Mouse (Mus musculus) adrenal gland, adult (tissue): Measurements from ENCODE around the gene Tango2.
A peak's percentile ranks its signal among the peaks of the same experiment; 100 is the strongest.

Experiments
- DNase-seq, 2 experiments: peaks; one replicate each; pipeline ENCODE4 v3.0.0; 2022 to 2023; ENCODE audit warnings: low spot score in 1 of 2; ENCODE audit not compliant: inconsistent age in 2 of 2

Tango2 gene

GRCm38 (mm10) chr16:18347931-18348600, at the start of gene Tango2, which contains the start of gene Arvcf:
Gene Tango2 (minus strand): TSS chr16:18348103.
Gene Arvcf (plus strand): TSS chr16:18348182.
- peak; percentile 94 to 97 for DNase-seq

DNA sequence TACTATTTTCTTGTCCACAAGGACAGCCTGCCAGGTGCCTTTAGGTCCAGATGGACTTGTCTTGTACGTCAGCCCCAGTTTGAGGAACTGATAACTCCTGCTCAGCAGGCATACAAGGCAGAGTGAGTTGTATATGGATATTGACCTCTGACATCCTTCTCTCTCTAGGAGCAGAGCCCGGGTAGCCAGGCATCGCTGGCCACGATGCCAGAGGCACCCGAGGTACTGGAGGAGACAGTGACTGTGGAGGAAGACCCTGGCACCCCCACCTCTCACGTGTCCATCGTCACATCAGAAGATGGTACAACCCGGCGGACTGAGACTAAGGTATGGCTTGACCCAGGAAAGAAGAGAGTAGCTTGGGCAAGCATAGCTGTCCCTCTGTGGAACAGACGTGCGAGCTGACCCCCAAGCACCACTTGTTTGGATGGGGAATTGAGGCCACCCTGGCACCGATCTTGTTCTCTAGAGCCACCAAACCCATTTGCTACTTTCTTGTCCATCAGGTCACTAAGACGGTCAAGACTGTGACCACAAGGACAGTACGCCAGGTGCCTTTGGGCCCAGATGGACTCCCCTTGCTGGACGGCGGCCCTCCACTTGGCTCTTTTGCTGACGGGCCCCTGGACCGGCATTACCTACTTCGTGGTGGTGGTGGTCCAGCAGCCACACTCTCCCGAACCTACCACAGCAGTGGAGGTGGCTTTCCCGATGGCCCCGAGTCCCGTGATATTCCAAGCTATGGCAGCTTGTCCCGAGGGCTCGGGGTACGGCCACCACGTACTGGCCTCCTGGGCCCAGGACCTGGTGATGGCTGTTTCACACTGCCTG, 49.1 kb upstream of the Tango2 start:
- DNase-seq: no peak

- DNase-seq: peak; percentile 87 to 88
These were observed 48.3 kb upstream of the Tango2 start for GRCm38 (mm10) chr16:18396201-18396600.

GRCm38 (mm10) chr16:18395620-18396036, 47.7 kb upstream of the Tango2 start:
- DNase-seq: peak; percentile 90 to 95

DNA sequence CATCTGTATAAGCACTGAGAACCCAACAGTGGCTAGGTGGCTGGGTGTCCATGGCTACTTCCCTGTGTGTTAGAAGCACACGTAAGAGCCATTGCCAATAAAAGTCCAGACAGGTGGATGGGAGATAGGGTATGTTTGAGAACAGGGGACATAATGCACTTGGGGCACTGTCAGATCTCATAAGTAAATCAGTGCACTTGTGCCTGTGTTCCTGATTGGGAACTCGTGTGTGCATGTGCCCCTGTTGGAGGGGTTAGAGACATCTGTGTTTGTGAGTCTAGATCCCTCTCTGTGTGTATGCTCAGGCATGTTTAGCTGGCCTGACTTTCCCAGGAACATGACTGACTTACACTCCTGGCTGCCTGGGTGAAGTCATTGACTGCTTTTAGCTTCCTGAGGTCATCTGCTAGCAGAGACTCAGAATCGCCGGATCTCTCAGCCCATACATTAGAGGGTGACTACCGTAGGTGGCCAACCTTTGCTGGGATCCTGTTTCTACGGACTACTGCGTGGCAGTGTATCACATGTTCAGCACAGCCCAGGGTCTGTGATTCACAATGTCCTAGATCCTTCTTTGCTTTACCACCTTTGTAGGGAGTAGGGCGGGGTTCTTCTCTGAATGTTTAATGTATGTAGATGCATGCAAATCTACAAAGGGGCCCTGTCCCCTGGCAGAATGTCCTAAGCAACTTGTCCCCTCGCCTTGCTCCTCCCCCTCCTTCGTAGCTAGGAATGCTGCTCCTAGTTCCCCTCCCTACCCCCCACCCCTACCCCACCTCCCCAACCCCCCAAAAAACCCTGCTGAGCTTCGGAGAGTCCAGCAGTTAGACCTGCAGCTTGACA, 47.1 kb upstream of the Tango2 start:
- peak in 1 of 2 experiments; percentile 74 for DNase-seq

DNA sequence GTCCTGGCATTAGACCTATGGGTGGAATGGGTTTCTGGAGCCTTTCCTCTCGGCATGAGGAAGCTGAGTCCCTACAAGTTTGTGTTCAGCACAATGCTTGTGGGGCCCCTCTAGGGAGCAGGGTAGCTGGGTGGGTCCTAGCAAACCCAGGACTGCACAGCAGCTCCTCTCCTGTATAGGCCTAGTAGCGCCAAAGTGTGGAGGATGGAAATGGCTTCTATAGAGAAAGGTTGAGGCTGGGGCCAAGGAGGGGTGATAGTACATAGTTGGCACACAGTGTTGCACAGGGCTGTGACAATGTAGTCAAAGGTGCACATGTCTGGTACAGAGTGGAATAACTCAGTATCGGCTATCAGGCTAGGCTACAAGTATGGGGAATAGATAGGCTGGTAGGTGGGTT, 46.2 kb upstream of the Tango2 start:
- no peak for DNase-seq

DNA sequence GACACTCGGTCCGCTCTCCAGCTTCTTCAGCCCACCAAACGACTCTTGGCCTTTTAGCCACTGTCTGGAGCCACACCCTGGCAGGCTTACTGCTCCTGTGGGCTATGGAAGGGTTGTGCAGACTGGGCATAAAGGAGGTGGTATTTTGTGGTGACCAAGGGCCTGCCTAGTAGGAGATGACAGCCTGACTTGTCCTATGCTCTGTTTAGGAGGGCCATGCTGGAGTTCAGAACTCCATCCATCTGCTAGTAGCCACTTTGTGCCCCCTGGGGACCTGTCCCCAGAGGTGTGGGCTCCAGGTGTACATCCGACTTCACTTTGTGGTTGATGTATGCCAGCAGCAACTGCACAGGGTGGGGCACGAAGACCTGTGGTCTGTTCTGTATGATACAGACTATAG, 45.7 kb upstream of the Tango2 start:
- peak in 1 of 2 experiments; percentile 27 for DNase-seq

DNA sequence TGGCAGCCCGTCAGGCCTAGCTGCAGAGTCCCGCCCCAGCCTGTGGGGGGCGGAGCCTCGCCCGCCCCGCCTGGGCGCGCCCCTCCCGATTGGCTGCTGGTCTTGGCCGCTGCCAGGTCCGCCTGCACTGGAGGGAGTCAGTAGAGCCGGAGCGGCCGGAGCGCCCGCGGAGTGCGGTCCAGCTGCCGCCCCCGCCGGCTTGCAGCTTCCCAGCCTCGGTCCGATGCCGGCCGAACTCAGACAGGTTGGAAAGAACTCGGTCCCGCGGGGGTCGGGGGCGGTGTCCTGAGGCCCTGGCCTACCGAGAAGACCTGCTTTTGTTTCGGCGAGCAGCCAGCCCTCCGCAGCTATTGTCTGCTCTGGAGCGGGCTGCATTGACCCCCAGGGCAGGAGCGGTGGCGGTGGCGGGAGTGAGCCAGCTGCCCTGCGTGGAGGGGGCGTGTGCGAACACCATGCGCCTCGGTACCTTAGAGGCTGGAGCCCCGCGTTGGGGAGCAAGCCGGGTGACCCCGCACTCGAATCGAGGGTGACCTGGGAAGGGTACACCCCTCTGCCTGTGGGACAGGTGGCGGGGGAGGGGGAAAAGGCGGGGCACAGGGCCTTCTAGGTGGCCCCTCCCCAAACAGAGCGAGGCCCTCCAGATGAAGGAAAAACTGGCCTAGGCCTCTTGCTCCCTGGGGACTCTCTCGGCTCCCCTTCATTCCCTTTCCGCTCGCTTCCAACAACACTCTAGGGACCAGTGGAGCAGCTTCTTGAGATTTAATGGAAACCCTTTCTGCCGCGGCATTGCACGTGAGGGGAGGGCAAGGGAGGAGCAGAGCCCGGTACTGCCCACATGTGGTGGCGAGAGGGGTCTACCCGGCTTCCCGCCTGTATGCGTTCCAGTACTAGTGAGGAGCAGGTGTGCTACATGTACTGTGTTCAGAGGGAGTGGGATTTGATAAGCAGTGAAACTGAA, 44.8 kb upstream of the Tango2 start:
- DNase-seq: peak; percentile 95 to 97

GRCm38 (mm10) chr16:18391728-18392127, 43.8 kb upstream of the Tango2 start:
- DNase-seq: no peak

DNA sequence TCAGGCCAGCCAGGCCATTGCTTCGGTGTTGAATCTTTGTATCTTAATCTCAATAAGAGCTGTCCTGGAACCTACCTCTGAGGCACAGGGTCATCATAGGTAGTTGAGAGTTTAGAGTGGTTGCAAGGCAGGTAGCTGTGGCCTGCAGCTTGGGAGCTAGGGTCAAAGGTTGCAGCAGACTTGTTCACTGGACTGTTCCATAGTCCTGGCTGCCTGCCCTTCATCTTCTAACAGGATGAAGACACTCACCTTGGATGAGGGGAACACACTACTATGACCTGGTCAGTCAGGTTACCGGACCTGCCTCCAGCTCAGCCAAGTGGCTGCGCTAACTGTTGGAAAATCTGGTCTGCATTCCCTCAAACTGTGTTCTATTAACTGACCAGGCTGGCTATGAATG, 43.2 kb upstream of the Tango2 start:
- DNase-seq: no peak

DNA sequence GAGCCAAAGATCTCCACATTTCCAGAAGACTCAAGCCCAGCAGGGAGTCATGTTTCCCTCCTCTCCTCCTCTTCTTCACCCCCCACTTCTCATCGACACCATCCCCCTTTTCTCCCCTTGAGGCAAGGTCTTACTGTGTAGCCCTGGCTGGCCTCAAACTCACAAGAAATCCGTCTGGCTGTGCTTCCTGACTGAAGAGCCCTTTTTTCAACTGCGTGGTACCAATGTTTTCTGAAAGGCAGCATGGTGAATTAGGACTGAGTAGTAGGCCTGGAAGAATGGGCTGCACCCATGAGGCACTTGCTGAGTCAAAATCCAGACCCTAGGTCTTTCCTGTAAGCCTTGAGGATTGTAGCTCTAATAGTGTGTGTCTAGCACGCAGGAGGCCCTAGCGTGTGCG, 42.5 kb upstream of the Tango2 start:
- no peak for DNase-seq

DNA sequence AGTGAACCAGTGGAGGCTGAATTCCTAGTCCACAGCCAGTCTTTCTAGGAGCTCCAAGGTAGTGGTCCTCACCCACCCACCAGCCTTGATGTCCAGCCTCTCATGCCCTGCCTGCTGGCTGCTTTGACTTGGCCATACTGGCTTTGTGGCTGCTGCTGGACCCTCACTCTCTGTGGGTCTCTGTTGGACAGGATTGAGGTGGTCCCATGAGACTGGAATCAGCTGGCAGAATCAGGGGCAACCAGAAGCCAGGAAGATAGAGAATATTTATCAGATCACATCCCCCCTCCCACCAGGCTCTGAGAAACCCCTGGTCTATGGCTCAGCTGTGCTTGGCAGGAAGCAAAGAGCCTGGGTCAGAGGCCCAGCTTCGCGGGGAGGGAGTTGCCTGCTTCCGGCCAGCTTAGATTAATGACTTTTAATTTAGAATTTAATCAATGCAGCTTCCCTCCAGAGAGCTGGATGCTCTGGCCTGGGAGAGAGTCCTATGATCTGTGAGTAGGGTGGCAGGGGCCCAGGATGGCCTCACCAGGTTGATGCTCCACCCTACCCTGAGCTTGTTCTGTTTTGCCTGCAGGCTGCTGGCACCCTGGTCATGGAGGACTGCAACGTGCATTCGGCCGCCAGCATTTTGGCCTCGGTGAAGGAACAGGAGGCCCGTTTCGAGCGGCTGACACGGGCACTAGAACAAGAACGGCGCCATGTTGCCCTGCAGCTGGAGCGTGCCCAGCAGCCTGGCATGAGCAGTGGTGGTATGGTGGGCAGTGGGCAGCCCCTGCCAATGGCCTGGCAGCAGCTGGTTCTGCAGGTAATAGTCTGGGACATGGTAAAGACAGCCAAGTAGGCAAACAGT, 40.9 kb upstream of the Tango2 start:
- DNase-seq: no peak

DNA sequence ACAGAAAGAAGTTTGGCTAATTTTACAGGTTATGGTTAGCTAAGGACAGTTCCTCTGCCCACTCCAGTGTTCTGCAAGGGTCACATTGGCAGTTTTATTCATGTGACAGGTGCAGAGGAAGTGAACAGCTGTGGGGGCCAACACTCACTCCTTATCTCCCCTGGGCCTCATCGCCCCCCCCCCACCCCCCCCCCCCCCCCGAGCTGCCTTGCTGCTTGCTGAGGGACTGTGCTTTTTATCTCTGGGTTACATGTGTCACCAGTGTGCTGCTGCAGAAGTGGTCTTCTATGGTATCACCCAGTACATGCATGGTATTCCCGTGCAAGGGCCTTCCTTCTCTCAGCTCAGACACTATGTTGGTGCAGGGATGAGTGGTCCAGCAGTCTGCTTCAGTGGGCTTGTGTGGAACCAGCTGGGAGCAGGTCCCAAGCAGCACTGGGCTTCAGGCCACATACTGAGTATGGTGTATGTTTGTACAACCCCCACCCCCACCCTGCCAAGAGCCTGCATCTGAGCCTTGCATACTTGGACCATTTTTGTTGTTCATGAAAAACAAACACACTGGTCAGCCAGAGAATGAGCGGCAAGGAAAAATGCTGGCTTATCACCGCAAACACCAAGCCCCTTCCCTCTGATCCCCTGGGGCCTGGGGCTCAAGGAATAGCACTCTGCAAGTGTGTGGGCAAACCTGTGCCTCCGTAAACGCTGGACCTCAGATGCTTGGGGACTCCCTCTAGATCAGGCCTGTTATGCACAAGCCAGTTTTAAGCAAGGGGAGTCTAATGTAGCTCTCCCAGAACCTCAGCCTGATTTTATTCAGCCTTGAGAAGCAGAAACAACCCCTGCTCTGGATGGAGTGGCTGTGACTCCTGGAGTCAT, 40.0 kb upstream of the Tango2 start:
- no peak for DNase-seq

DNA sequence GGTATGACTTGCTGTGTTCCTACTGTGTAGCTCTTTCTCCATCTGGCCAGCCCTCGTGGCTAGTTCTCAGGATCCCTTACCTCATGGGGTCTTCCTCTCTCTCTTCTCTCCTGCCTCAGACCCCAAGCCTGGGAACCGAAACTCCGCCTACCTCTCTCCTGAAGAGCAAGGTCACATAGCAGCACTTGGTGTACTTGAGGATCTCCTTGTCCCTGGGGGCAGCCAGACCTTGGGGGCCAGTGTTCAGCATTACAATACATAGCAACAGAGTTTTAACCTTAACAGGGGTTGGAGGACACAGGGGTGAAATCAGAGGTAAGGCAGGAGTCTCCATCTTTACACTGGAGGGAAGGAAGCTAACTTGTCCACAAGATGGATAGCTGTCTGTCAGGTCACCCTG, 39.1 kb upstream of the Tango2 start:
- DNase-seq: no peak

- DNase-seq: no peak
These were observed 38.5 kb upstream of the Tango2 start for GRCm38 (mm10) chr16:18386451-18386850.

DNA sequence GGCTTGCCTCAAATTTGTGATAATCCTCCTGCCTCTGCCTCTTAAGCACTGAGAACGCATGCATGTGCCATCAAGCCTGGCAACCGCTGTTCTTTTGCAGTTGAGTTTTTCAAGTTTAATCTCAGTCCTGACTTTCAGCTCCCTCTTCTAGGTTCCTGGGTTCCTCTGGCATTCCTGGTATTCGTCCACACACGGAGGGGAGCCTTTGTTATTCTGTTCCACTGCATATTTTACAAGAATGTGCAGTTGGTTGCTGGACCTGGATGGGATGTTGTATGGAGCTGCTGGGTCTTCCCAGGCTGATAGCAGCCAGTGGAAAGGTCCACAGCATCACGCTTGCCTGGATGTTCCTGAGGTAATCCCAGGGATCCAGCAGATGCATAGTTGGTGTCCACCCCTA, 37.5 kb upstream of the Tango2 start:
- DNase-seq: no peak

- no peak for DNase-seq
These were observed 36.8 kb upstream of the Tango2 start for GRCm38 (mm10) chr16:18384659-18385058.

DNA sequence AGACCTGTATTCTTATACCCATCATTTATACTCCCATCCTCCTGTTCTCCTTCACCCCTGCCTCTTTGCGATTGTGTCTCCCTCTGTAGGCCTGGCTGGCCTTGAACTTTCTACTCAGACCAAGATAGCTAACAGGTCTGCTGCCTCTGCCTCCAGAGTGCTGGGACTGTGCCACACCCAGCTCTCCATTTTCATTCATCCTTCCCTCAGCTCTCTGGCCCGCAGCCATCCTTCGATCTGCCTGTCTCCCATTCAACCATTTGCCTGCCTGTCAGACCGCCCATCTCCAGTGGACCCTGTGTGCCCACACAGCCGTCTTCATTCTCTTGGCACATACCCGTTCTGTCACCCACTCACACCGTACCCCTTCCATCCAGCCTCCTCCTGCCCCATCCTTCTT, 36.3 kb upstream of the Tango2 start:
- no peak for DNase-seq
